Mouse (Mus musculus): ENCODE results near the gene Fmod. TPM values are rescaled to one million over a fixed set of nuclear protein-coding genes. Genes with fewer than 3 reads are reported as not detected.

Fmod gene
- total RNA-seq (2014; fragmentation: Nextera tagmentation) (not detected in 2 replicates), total RNA-seq (2017) (not detected in 2 replicates)

DNA sequence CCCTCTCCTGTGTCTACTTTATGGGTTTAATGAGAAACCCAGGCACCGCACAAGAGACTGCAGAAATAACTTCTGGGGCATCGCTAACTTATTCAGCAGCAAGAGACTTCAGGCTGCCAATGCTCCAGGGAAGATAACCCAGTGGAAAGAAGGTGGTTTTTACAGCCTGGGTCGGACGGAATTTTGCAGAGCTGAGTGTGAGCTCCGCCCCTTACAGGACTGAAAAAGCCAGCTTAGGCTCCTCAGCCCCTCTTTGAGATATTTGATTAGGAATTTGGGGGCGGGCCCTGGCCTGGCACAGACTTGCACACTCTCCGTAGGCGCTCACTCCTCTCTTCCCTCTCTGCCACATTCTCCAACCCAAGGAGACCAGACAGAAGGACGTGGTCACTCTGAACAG lies at the start of gene Fmod:
Fmod (plus strand) TSS at position 83 of the 400 bp plus-strand sequence.
- no peak for ATAC-seq (replicated peaks; ENCODE audit: poor library complexity, severe bottlenecking)

DNA sequence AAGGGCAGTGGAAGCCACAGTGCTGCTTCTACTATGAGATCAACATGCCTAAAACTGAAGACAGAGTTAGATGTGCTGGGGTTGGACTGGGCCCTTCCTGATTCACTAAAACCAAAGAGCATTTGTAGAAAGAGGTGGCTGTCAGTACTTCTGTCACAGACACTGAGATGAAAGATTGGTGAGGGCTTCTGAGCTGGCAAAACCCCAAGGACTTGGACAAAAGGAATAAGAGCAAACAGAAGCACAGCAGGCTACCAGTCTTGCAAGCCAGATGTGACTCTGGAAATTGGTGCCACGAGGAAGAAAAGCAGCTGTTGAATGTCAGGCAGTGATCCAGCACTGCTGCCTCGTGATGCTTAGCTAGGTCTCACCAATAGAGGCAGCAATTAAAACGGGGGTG lies 48.2 kb upstream of the Fmod start:
- ATAC-seq (replicated peaks; ENCODE audit: poor library complexity, severe bottlenecking) = no peak

DNA sequence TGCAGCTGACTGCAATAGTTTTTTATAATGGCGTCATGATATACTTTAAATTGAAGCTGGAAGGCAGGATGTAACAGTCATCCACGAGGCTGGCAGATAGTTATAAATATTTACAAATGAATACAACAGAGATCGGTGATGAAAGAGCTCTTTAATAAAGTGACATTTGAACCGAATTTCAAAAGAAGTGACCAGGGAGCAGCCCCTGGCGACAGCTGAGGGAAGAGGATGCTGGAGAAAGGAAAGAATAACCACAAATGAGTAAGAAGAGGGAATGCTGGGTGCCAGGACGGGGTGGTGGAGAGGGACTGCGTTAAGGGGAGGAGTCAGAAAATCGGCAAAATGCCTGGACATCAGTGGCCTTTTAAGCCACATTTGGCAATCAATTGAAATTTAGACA lies 45.8 kb upstream of the Fmod start:
- ATAC-seq (replicated peaks; ENCODE audit: poor library complexity, severe bottlenecking) = no peak

DNA sequence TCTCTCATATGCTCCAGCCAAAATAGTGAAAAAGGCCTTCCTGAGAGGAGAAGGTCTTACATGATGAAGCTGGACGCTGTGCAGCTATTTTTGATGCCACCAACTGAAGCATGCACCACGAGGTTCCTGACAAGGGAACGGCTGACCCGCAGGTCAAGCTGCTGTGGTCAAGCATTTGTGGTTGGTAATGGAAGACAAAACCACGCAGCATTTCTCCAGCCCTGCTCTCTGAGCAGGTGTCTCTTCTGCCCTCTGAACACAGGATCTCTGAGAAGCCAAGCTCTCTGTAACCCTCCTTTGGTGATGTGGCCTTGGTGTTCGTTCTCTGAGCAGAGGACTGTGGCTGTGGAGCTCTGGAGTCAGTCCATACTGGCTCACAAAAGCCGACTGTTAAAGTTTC lies 31.6 kb upstream of the Fmod start:
- ATAC-seq (replicated peaks; ENCODE audit: poor library complexity, severe bottlenecking) = no peak

DNA sequence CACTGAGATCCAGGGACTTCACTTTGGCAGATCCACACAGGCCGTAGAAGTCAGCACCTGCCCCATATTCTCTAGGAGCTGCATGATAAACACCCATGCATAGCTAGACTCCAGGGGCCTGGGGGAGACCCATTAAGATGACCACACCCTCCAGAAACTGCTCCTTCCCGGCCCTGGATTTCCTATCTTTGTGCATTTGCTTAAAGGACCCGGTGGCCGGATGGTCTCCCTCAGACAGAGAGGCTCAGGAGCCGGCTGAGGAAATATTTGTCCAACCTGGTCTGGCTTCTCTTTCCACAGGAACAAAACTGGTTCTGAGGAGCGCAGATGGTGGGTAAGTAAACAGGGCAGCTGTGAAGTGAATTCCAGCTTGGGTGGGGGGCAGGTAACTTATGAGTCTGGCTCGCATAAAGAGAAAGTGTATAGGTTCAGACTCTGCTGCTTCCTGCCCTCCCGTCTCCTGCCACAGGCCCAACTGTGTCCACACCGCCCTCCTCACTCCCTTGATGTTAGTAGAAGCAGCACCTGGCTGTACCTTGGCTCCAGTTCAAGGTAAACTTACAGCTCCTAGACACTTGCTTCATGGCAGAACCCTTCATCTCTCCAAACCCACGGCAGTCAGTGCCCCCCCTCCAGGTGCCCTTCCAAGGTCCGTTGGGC lies 30.8 kb upstream of the Fmod start:
- ATAC-seq (replicated peaks; ENCODE audit: poor library complexity, severe bottlenecking) = no peak

DNA sequence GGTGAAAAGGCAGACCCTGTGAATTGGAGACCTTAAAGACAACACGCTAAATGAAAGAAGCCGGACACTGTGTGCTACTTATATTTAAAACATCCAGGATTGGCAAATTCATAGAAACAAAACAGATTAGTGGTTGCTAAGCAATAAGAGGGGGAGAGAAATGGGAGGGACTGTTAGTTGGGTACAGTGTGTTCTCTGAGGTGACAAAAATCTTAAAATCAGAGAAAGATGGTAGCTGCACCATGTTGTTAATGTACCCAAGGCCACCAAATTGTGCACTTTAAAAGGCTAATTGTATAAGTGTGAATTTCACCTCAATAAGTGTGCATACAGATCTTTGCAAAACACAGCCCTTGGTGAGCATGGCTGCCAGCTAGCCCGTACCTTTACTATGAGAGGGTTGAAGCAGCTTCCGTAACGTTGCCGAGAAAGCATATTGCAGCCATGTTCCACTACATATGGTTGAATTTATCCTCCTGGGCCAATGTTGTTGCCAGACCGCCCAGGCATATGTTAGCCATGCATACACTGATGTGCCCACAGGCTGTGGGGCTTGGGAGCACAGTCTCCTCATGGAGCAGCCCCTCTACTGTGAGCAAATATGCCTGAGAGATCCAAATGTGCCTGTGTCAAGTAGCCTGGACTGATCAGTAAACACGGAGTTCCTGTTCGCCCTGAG lies 12.6 kb upstream of the Fmod start:
- ATAC-seq (replicated peaks; ENCODE audit: poor library complexity, severe bottlenecking) = no peak

DNA sequence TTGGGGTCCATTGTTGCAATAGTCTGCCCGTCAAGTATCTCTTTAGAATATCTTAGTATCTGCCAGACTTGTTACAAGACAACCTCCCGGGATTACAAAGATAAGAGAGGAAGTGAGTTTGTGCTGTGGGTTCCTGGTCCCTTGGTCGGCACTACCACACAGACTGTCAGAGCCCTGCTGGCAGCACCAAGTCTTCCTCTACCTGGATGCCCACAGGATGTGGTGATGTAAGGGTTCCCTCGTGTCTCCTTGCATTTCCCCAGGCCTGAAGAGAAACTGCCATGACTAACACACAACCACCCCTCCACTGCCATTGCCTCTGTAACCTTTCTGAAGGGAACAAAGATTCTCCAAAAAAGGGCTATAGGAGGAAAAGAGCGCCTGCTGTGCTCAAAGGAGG lies 11.1 kb upstream of the Fmod start:
- ATAC-seq (replicated peaks; ENCODE audit: poor library complexity, severe bottlenecking) = peak; percentile 81

DNA sequence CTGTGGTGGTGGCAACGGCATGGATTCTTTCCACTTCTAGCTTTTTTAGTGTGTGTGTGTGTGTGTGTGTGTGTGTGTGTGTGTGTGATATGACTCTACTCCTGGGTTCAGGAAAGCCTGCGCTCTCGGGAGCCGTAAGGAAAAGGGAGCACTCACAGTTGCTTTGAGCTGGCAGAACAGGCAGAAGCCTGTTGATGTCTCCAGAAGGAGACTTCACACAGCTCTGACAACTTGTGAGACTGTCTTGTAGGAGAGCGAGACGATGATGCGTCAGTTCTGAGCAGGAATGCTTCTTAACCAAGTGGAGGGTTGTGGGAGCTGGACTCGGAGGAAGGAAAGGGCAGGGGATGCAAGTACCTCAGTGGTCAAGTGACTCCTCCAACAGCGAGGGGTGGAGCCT lies 10.3 kb upstream of the Fmod start:
- no peak for ATAC-seq (replicated peaks; ENCODE audit: poor library complexity, severe bottlenecking)

DNA sequence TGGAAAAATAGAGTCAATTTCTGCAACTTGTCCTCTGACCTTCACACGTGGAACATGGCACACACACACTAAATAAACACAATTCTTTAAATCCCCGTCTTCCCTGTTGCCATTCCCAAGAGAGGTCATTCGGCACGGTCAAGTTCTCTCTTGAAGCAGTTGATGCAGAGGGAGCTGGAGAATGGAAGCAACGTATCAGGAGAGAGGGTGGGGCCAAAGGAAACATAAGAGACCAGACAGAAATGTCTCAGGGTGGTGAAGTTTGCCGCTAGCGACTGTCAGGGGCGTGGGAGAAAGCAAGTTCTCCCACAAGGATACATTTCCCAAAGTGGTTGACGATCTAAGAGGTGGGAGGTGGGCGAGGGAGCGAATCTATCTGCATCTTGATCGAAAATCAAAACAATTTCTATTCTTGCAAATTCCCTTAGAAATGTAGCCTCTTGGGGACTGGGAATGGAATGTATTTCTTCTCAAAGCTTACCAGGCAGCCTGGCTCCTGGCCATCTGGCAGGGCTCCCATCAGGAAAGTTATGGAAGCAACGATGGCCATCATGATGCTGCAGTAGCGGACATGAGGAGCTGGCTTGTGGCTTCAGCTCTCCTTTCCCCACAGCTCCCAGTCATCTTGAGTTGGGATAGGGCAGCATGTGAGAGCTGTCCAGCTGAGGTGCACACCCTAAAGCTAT lies 8.8 kb upstream of the Fmod start:
- ATAC-seq (replicated peaks; ENCODE audit: poor library complexity, severe bottlenecking) = no peak

DNA sequence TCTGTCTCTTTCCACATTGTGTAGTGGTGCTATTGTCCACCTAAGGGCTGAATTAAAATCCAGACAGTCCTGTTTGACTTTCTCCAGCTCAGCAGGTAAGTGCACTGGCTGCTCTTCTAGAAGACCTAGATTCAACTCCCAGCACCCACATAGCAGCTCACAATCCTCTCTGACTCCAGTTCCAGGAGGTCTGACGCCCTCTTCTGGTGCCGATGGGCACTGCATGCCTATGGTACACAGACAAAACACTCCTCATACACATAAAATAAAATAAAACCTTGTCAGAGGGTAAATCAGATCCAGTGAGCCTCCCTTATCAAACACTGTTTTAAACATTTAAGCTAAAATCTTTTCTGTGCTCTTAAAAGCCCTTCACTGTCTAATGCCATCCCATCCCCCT lies 562 bp upstream of the Fmod start:
- no peak for ATAC-seq (replicated peaks; ENCODE audit: poor library complexity, severe bottlenecking)

DNA sequence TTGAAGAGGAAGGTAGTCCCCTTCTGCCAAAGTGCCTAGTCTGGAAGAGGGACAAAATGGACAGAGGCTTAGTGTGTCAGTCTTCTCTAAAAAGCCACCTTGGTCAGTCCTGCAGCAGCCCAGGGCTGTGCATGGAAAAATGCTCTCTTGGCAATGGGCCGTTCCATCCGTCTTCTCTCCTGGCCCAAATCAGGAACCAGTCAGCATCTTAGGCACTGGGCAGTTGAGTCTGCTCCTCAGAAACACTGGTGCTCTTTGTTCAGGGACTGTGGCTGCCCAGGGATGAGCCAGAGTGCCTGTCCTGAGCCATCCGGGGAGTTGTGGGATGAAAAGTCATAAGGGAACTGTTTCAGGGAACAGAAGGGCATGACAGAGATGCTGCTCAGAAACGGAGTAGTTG lies 1.3 kb downstream of the Fmod start:
- ATAC-seq (replicated peaks; ENCODE audit: poor library complexity, severe bottlenecking) = no peak

DNA sequence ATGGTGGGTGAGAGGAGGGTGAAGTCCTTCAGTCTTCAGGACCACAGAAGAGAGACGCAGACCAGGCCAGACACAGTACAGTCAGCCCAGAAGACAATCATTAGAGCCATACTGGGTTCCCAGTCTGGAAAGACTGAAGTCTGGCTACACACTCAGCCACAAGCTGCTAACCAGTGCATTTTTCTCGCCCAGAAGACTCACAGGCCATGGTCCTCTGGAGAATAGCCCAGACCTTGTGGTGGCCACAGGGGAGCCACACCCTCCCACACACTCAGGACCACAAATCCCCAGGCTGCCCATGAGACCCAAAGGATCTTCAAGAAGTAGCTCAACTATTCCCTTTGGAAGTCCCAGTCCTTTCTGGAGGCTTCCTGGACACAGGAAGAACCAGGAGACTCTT lies 2.3 kb downstream of the Fmod start:
- no peak for ATAC-seq (replicated peaks; ENCODE audit: poor library complexity, severe bottlenecking)

DNA sequence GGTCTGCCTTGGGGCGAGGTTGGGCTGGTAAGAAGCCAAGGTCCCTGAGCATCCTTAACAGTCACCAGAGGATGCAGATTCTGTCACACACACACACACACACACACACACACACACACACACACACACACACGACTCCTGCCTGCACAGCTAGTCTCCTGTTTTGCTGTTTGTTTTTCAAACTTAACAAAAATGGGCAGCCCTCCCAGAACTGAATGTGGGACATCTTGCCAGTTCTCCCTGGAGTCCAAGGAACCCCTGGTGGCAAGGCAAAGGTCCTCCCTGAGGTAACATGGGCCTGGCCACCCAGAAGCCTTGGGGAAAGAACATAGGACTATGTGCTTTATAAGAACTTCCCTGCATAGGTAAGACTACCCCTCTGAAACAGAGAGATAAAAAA lies 4.8 kb downstream of the Fmod start:
- no peak for ATAC-seq (replicated peaks; ENCODE audit: poor library complexity, severe bottlenecking)

DNA sequence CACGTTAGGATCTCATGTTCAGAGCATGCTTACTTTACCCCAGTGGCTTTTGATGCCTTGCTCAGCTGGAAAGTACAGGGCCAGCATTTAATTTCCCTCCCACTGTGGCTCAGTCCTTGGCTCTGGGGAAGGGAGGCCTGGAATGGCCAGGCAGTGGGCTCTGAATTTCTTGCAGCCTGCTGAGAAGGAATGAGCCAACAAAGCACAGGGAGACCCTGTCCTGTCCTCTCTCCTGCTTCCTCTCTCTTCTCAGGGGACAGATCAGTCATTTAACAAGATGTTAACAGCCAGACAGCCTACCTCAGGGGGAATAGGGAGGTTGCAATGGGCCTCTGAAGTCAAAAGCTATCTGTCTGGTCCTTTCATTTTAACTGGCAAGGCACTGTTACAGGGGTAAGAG lies 5.3 kb downstream of the Fmod start:
- ATAC-seq (replicated peaks; ENCODE audit: poor library complexity, severe bottlenecking) = no peak

DNA sequence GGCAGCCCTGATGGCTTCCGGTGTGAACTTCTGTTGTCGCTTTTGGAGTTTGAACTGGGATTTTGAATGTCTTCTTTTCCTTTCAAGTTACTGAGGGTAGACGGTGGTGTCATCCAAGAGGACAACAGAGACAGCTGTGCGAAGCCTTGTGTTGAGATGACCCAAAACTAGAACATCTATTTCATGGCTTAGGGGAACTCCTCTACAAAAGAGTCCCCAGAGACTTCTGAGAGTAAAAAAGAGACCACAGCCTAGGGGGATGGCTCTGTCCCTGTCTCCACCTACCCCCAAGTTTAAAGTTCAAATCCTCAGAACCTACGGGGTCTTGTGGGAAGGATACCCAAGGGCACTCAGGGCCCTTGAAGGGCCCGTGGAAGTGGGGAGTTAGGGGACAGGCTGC lies 7.8 kb downstream of the Fmod start:
- ATAC-seq (replicated peaks; ENCODE audit: poor library complexity, severe bottlenecking) = no peak

DNA sequence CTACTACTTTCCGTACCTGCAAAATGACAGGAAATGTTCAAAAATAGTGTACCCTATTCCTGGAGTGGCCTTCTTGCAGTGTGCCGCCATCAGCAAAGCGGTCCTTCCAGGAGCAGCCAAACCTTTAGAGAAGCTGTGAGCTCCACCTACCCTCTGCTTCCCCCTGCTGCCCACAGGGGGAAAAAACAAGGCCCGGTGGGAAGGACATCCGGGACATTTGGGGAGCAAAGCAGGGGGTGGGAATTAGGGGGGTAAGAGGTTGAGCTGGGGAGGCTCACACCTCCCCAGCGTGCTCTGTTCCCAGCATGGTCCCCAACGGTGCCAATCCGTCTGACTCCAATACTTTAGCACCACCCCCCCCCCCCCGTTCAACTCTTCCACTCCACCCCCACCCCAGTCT lies 8.9 kb downstream of the Fmod start:
- ATAC-seq (replicated peaks; ENCODE audit: poor library complexity, severe bottlenecking) = peak; percentile 70

DNA sequence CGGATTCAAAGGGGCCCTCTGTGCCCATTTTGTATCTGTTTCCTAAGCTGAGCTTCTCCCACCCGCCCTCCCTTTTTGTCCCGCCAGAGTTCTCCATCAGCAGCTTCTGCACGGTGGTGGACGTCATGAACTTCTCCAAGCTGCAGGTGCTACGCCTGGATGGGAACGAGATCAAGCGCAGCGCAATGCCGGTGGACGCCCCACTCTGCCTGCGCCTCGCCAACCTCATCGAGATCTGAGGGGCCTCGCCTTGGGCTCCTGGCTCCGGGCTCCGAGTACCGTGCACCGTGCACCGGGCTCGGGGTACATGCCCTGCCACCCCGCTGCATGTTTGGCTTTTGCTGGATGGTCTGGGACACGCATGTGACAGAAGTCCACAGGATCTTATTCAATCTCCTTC lies 9.3 kb downstream of the Fmod start:
- no peak for ATAC-seq (replicated peaks; ENCODE audit: poor library complexity, severe bottlenecking)

DNA sequence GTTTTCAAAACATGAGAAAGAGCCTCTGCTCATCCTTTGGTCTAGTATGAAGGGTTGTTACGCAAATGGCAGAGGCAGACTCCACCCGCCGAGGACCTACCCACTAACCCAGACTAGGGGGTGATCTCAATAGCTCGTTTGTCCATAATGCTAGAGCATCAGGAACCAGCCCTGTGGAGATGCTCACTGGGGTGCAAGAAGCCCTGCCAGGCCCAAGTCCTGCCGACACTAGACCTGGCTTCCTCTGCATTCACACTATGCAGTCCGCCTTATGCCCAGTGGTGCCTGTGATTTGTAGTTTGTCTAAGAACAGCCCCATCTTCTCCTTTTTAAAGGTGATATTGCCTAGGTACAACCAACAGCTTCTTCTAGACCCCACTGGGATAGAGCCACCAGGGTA lies 10.4 kb downstream of the Fmod start:
- no peak for ATAC-seq (replicated peaks; ENCODE audit: poor library complexity, severe bottlenecking)

DNA sequence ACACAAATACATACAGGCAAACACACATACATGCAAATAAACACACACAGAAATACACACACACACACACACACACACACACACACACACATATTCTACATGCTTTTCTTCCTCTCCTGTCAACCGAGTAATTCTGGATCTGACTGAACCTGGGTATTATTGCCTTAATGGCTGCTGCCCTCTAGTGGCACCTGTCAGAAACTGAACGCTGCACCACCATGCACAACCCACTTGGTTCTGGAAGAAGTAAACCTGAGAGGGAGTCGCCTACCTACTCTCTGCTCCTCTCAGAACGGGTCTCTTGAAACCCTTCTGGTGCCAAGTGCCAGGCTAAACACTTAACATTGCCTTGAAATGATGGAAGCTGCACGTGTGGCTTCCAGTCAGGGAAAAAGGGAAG lies 11.7 kb downstream of the Fmod start:
- peak; percentile 66 for ATAC-seq (replicated peaks; ENCODE audit: poor library complexity, severe bottlenecking)

DNA sequence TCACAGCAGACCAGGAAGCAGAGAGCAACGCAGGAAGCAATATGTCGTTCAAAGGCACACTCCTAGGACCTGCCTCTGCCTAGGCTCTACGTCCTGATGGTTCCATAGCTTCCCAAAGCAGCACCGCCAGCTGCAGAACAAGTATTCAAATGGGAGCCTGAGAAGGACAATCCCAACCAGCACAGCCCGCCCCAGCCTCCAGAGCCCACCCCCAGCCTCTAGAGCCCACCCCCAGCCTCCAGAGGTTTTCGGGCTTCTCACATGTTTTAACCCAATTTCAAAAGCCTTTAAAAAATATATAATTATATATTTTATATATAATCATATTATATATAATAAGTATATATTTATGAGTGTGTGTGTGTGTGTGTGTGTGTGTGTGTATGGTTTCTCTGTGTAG lies 12.5 kb downstream of the Fmod start:
- ATAC-seq (replicated peaks; ENCODE audit: poor library complexity, severe bottlenecking) = no peak

DNA sequence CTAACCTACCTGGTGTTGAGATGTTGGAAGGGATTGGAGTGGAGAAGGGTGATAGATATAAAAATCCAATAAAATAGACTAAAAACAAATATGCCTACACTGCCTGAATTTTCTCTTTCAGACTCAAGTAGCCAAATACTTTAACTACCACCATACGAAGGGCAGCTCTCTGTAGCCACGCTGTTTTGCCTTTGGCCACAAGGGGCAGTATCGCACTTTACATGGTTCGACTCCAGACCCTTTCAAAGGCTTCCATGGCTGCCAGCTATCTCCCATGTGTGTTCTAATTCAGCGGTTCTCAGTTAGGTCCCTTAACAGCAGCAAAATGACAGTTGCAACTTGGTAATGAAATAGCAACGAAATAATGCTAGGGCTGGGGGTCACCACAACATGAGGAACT lies 16.2 kb downstream of the Fmod start:
- ATAC-seq (replicated peaks; ENCODE audit: poor library complexity, severe bottlenecking) = peak; percentile 77

DNA sequence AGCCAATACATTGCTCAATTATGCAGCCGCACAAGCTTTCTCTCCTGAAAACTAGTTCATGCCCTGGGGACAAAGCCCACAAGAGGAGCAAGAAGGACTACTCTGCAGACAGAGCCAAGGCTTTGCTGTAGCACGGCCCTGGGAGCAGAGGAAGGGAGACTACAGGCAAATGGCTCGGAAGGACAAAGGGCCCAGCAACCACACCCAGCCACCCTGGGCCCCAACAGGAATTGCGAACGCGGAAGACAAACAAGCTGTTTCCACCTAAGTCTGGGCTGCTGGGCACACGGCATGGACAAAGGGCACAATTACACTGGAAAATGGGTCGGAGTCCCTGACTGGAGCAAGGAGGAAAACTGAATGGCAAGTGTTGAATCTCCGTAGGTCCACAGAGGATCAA lies 18.0 kb downstream of the Fmod start:
- no peak for ATAC-seq (replicated peaks; ENCODE audit: poor library complexity, severe bottlenecking)
